Mouse (Mus musculus) limb, embryonic 10.5 days (tissue): ENCODE data around the gene Emc7. TPM values are rescaled to one million over a fixed set of nuclear protein-coding genes. Genes with fewer than 3 reads are reported as not detected.
A peak's percentile ranks its signal among the peaks of the same experiment; 100 is the strongest.
"Not testable (repeated sequence)": the region's sequence is repeated elsewhere in the genome, so short reads cannot be mapped to it uniquely, and the experiment has no call there.

Experiments
- DNase-seq: peaks from one replicate; pipeline ENCODE4 v3.0.0-alpha.2; 2017; ENCODE audit warnings: low spot score
- H3K27ac ChIP-seq: fragments of 300-500 bp; sonication (generic); 2 replicates; pipeline ENCODE4 v1.5.1; 2016; ENCODE audit warnings: mild to moderate bottlenecking
- H3K27me3 ChIP-seq: fragments of 300-500 bp; sonication (generic); 2 replicates; pipeline ENCODE4 v1.6.1; 2016; ENCODE audit warnings: low read depth, mild to moderate bottlenecking; ENCODE audit not compliant: poor library complexity, severe bottlenecking
- H3K36me3 ChIP-seq: fragments of 300-500 bp; sonication (generic); 2 replicates; pipeline ENCODE4 v1.6.1; 2016; ENCODE audit warnings: mild to moderate bottlenecking, moderate library complexity
- H3K4me1 ChIP-seq: fragments of 300-500 bp; sonication (generic); 2 replicates; pipeline ENCODE4 v1.6.1; 2016
- H3K4me3 ChIP-seq: fragments of 300-500 bp; sonication (generic); 2 replicates; pipeline ENCODE4 v1.5.1; 2016; ENCODE audit warnings: mild to moderate bottlenecking, moderate library complexity
- H3K9me3 ChIP-seq: fragments of 300-500 bp; sonication (generic); replicated peaks from 2 replicates; pipeline ENCODE4 v1.6.1; 2016; ENCODE audit warnings: mild to moderate bottlenecking
- WGBS: fragments of 180-500 bp; shearing (Covaris S2); methylation state at CpG from one replicate; pipeline ENCODE4 v1.1.7; 2016; 5-methylcytosine and 5-hydroxymethylcytosine counted together
- polyA plus RNA-seq: library from polyadenylated mRNA; unstranded; fragments of >200 nt; fragmentation: Nextera tagmentation; extraction: Ambion mirVana; gene quantifications from 2 replicates; pipeline ENCODE4 v1.2.1, GENCODE M21; 2016

Gene Emc7
- polyA plus RNA-seq, 1 experiment from 2014 or later, result 10.2 TPM

DNA sequence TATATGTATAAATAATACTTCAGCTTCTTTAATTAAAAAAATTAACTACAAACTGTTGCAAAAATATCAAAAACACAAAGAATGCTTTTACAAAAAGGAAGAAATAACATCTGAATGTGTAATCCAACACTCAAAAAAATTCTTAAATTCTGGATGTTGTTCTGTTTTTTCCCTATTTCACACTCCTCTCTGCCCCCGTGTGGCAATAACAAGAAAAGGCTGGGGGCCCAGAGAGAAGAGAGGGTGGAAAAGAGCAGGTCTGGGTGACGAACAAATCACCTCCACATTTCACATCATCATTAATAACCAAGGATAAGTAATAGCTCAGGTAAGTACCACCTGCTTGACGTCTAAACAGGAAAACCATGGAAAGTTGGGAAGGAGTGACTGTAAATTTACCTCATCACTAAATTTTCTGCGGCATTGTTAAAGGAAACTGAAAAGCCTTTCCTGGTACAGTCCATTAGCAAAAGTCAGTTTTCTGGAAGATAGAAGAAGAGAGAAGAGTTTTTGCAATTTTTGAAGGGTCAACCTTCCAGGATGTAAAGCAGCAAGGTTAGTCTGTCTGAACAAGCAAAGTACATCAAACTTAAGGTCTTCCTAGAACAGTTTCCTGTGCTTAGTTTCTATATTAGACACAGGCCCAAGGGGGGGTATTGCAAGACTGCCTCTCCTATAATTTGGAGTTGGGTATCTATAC, 5.0 kb upstream of the Emc7 start:
- no peak for DNase-seq
- Histone ChIP-seq H3K36me3 (no peaks in the 10 kb centered on the region), H3K27ac (no peak overlapping the region), H3K9me3 (no peaks in the 10 kb centered on the region), H3K4me3 (no peak overlapping the region), H3K4me1 (peaks cover 4% of the 10 kb centered on the region; the same call in 1 of the 2 replicates), H3K27me3 (no peaks in the 10 kb centered on the region)
- 44% methylated on average over 4 of the region's 4 CpGs for WGBS

DNA sequence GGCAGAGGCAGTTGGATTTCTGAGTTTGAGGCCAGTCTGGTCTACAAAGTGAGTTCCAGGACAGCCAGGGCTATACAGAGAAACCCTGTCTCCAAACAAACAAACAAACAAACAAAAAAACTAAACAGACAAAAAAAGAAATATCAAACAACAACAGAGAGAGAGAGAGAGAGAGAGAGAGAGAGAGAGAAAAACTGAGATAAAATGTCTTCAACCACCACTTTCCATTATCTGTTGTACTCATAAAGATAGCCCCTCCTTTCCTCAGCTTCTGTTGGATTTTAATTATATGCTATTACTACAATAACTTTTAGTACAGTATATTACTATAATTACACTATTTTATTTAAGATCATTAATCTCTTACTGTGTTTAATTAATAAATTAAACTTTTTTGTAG, 2.3 kb upstream of the Emc7 start:
- not testable (repeated sequence) for H3K27ac ChIP-seq, H3K36me3 ChIP-seq, DNase-seq, H3K9me3 ChIP-seq, H3K27me3 ChIP-seq, H3K4me3 ChIP-seq
- H3K4me1 ChIP-seq, result peaks cover 13% of the 10 kb centered on the region

DNA sequence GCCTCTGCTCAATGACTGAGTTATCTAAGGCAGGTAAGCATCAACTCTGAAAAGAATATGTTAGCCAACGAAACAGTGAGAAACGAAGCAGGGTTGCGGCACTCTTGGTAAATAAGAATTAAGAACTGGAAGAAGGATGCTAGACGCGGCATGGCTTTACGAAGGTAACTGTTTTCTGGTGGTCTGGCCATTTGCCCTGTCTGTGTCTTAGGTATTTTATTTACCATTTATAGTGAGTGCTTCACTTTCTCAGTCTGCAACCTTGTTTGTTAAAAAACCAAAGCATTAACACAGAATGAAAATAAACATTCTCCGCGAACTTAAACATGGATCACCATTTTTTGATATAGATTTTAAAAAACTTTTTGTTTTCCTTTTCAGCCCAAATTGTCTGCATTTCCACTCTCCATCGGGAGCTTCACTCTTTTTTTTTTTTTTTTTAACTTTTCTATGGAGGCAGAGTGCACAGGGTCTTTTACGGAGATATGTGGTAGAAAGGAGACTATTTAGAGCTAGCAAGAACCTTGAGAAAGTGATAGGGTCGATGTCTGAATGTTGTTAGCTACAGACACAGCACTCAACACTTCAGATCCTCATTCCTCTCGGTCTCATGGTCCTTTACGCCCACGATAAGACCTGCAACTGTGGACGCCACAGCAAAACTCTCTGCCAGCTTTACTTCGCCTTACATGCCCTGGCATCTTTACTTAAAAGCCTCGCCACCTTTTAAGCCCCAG, 504 bp upstream of the Emc7 start:
- Histone ChIP-seq H3K36me3 (peaks cover 4% of the 10 kb centered on the region), H3K27ac (peak overlapping the region; percentile 90), H3K4me1 (peaks cover 13% of the 10 kb centered on the region), H3K4me3 (peak overlapping the region; percentile 97), H3K27me3 (no peaks in the 10 kb centered on the region), H3K9me3 (no peaks in the 10 kb centered on the region)
- WGBS, result 33% methylated on average over 17 of the region's 17 CpGs
- no peak for DNase-seq

GRCm38 (mm10) chr2:112460557-112460956, 5.8 kb downstream of the Emc7 start:
- H3K36me3 ChIP-seq, result peaks cover 48% of the 10 kb centered on the region
- 92% methylated on average over 3 of the region's 3 CpGs for WGBS

DNA sequence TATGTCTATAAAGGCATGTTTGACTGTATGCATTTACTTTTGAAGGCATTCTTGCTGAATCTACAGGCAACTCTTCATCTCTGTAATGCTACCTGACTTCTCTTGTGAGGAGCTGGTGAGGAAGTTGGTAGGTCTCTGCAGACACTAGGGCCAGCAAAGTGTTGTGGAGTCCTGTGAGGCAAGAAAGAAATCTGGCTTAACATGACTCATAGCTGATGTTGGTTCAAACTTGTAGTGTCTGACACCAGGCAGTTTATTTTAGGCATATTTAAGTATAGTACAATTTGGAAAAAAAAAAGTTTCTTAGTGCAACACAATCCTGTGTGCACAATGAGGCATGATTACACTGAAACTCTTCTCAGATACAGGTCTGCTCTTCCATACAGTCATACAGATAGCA, 14.7 kb downstream of the Emc7 start:
- H3K27me3 ChIP-seq, result no peaks in the 10 kb centered on the region
- no peaks in the 10 kb centered on the region for H3K4me1 ChIP-seq
- no peak for DNase-seq
- H3K4me3 ChIP-seq, result no peak overlapping the region
- no peaks in the 10 kb centered on the region for H3K9me3 ChIP-seq
- H3K36me3 ChIP-seq, result peaks cover 58% of the 10 kb centered on the region
- H3K27ac ChIP-seq, result no peak overlapping the region

More at GRCm38 (mm10) chr2:112460557-112460956, 5.8 kb downstream of the Emc7 start:
- Histone ChIP-seq H3K27me3 (no peaks in the 10 kb centered on the region), H3K4me3 (no peak overlapping the region), H3K9me3 (no peaks in the 10 kb centered on the region), H3K27ac (no peak overlapping the region), H3K4me1 (peaks cover 8% of the 10 kb centered on the region)
- no peak for DNase-seq

DNA sequence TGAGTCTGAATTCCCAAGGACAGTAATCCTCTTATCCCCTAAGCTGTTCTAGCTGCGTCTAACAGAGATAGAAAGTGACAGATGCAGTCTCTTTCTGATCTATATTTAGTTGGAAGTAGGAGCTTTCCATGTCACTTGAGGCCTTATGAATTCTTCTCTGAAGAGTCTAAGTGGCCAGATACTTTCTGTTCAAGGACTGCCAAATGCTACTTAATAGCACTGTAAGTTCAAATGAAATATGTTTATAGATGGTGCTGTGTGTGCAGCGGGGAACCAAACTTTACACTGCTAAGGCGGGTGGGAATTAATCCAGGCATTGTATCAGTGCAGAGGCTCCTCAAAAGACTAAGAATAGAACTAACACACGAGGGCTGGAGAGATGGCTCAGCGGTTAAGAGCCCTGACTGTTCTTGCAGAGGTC, 16.2 kb downstream of the Emc7 start:
- Histone ChIP-seq H3K27me3 (no peaks in the 10 kb centered on the region), H3K4me1 (no peaks in the 10 kb centered on the region), H3K9me3 (no peaks in the 10 kb centered on the region), H3K36me3 (peaks cover 46% of the 10 kb centered on the region), H3K4me3 (no peak overlapping the region), H3K27ac (no peak overlapping the region)
- DNase-seq, result no peak
- 82% methylated on average over 5 of the region's 5 CpGs for WGBS

DNA sequence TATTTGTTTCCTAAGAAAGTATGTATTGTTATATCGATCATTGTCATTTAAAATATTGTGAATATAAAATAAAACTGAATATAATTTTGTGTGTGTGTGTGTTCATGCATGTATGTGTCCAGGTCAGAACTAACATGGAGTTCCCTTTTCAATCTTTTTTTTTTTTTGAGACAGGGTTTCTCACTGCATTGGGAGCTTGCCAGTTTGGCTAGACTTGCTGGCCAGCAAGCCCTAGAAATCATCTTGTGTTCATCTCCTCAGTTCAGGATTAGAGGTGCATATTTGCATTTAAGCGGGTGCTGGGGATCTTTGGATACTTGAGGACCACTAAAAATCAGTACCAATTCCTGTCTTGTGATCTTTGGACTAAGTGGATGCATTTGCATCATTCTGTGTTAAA, 17.3 kb downstream of the Emc7 start:
- WGBS, result 88% methylated on average over 2 of the region's 2 CpGs
- Histone ChIP-seq H3K9me3 (no peaks in the 10 kb centered on the region), H3K27me3 (no peaks in the 10 kb centered on the region), H3K27ac (no peak overlapping the region), H3K36me3 (peaks cover 35% of the 10 kb centered on the region), H3K4me1 (no peaks in the 10 kb centered on the region), H3K4me3 (no peak overlapping the region)
- DNase-seq, result no peak

DNA sequence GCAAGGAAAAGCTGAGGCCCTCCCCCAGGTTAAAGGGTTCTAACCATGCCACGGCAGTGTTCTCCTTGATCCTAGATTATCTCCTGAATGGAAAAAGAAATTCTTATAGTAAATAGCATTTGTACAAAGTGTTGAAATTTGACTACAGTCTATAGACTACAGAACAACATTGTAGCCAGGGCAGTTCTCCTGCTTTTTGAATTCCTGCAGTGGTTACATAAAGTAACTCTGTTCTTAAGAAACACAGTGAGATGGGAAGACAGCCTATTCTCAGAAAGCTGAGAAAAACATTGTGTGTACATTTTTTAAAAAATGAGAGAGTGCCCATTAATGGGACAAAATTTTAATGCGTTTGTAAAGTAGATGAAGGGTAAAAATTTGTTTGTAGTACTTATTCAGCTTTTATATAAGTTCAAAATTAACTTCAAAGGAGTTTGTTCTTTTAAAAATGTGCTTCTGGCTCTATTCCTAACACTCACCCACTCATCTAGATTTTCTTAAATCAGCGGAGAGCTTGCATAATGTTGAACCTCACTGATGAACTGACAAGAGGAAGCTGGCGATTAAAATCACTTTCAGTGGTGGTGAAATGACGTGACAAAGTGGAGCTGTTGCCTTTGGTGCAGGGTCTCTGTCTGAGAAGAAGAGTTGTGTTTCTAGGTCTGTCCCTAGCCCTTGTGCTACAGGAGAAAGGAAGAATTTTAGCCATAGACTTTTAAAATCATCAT, 20.4 kb downstream of the Emc7 start:
- no peaks in the 10 kb centered on the region for H3K4me1 ChIP-seq
- no peak overlapping the region for H3K27ac ChIP-seq
- no peaks in the 10 kb centered on the region for H3K9me3 ChIP-seq
- DNase-seq, result no peak
- H3K4me3 ChIP-seq, result no peak overlapping the region
- 78% methylated on average over 5 of the region's 5 CpGs for WGBS
- H3K36me3 ChIP-seq, result 0 out of 2 replicates have a peak, but pooled peaks cover 5% of the 10 kb centered on the region
- no peaks in the 10 kb centered on the region for H3K27me3 ChIP-seq

DNA sequence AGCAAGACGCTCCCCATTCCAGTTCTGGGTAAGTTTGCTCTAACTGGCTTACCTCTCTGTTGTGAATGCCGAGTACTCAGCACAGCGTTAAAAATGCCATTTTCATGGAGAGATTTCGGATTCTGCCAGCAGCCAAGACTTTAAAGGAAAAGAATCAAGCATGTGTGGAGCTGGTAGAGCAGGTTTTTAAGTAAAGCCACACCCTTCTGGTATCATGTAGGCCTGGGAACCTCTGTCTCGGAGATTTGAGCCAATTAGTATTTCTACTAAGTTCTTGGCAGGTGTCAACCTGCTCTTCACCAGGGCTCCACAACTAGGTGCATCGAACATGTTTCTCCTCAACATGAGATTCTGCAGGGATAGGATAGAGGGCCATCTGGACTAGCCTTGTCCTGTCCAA, 21.8 kb downstream of the Emc7 start:
- H3K27me3 ChIP-seq, result no peaks in the 10 kb centered on the region
- H3K9me3 ChIP-seq, result no peaks in the 10 kb centered on the region
- WGBS, result 78% methylated on average over 6 of the region's 6 CpGs
- no peaks in the 10 kb centered on the region for H3K4me1 ChIP-seq
- no peak for DNase-seq
- no peak overlapping the region for H3K27ac ChIP-seq
- no peaks in the 10 kb centered on the region for H3K36me3 ChIP-seq
- no peak overlapping the region for H3K4me3 ChIP-seq

- Histone ChIP-seq H3K4me3 (no peak within 1 kb of the TSS), H3K27ac (no peak within 1 kb of the TSS), H3K9me3 (no peaks in the 10 kb centered on the region), H3K36me3 (no peaks in the 10 kb centered on the region), H3K4me1 (no peaks in the 10 kb centered on the region), H3K27me3 (no peaks in the 10 kb centered on the region)
- DNase-seq, result no peak
- 90% methylated on average over 5 of the region's 5 CpGs for WGBS
Measured at GRCm38 (mm10) chr2:112480669-112481068, 25.9 kb downstream of the Emc7 start, which contains the start of gene Chrm5. Gene Chrm5, minus strand, starts transcription at chr2:112480769.

- Histone ChIP-seq H3K27ac (no peak overlapping the region), H3K27me3 (no peaks in the 10 kb centered on the region), H3K9me3 (no peaks in the 10 kb centered on the region), H3K4me1 (no peaks in the 10 kb centered on the region), H3K4me3 (no peak overlapping the region), H3K36me3 (no peaks in the 10 kb centered on the region)
- DNase-seq, result peak; percentile 47
- 3% methylated on average over 2 of the region's 2 CpGs for whole genome bisulfite sequencing
Measured at GRCm38 (mm10) chr2:112481564-112481963, 26.8 kb downstream of the Emc7 start.

DNA sequence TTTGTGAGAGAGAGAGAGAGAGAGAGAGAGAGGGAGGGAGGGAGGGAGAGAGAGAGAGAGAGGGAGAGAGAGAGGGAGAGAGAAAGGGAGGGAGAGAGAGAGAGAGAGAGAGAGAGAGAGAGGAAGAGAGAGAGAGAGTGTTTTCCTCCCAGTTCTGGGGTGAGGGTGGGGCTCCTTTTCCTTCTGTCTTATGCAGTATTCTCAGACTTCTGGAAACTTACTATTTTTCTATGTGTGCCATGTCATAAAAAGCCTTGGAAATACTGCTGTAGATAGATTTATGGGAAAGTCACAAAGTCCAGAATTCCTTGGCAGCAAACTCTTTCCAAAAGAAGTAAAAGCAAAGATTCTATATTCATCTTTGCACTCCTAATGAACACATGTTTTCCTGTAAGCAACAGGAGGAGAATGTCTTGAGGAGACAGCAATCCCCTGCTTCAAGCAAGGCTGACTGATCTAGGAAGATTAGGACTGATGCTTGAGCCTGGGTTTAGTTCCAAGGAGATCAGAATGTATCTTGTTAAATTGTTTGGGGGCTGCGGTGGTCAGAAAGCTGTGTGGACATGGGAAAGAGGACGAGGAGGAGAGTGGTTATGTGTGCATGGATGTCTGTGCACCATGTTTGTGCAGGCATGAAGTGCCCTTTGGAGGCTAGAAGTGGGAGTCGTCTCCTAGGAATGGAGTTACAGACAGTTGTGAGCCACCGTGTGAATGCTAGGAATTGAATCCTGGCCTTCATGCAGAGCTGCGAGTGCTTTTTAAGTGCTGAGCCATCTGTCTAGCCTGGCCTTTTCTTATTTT, 27.9 kb downstream of the Emc7 start:
- Histone ChIP-seq H3K4me3 (no peak overlapping the region), H3K36me3 (no peaks in the 10 kb centered on the region), H3K4me1 (no peaks in the 10 kb centered on the region), H3K9me3 (no peaks in the 10 kb centered on the region), H3K27me3 (no peaks in the 10 kb centered on the region), H3K27ac (no peak overlapping the region)
- no peak for DNase-seq
- WGBS, result 82% methylated on average over 5 of the region's 5 CpGs
